Mouse (Mus musculus) adrenal gland, postnatal 36 days (tissue): ENCODE data around the gene Psg17. TPM values are rescaled to one million over a fixed set of nuclear protein-coding genes. Genes with fewer than 3 reads are reported as not detected.

Source experiments
- total RNA-seq, 2 experiments: library from RNA; stranded (reverse); gene quantifications; 2 replicates each; pipeline ENCODE4 v1.2.3; 2021

Gene Psg17
- total RNA-seq, 2 experiments from 2014 or later: not detected

Other genes starting within 250 kb of the Psg17 start
- gene Psg23, start 205.1 kb downstream of the Psg17 start, total RNA-seq: not detected
- not detected for gene Psg21, start 164.9 kb downstream of the Psg17 start, total RNA-seq
- gene Psg20, start 135.4 kb downstream of the Psg17 start, total RNA-seq: not detected
- not detected for gene Psg22, start 103.5 kb downstream of the Psg17 start, total RNA-seq
- not detected for gene Psg19, start 23.1 kb downstream of the Psg17 start, total RNA-seq
- 1 to 10 TPM; 5.4 to 7.2 TPM for gene Mill2, start 18.4 kb upstream of the Psg17 start, total RNA-seq
- gene Pglyrp1, start 49.7 kb upstream of the Psg17 start, total RNA-seq: 1 to 10 TPM in 1 of 2 experiments, under 1 TPM in 1; 0.56 to 1.3 TPM
- 10 to 100 TPM; 11.5 to 12.1 TPM for gene Ccdc61, start 88.8 kb upstream of the Psg17 start, total RNA-seq
- 1 to 10 TPM; 3.7 to 5.4 TPM for gene Nova2, start 104.3 kb upstream of the Psg17 start, total RNA-seq
- not detected for gene Nanos2, start 165.8 kb upstream of the Psg17 start, total RNA-seq
- 10 to 100 TPM; 10.3 to 12.2 TPM for gene Mypop, start 169.6 kb upstream of the Psg17 start, total RNA-seq
- 10 to 100 TPM; 47.0 to 47.5 TPM for gene Irf2bp1, start 182.4 kb upstream of the Psg17 start, total RNA-seq
- not detected for gene Foxa3, start 201.9 kb upstream of the Psg17 start, total RNA-seq
- 100 to 1,000 TPM in 1 of 2 experiments, 10 to 100 TPM in 1; 88.7 to 102 TPM for gene Sympk, start 202.8 kb upstream of the Psg17 start, total RNA-seq
- not detected for gene Rsph6a, start 233.1 kb upstream of the Psg17 start, total RNA-seq